Mouse (Mus musculus) forebrain, embryonic 11.5 days (tissue): Measurements from ENCODE around the gene Rps28. TPM values are rescaled to one million over a fixed set of nuclear protein-coding genes. Genes with fewer than 3 reads are reported as not detected.

ENCODE experiments used
- ATAC-seq: fragments of 200-750 bp; cut with Nextera tagmentation; replicated peaks from 2 replicates; pipeline ENCODE4 v1.8.0; 2017; ENCODE audit warnings: moderate TSS enrichment; ENCODE audit not compliant: low FRiP score
- DNase-seq: peaks from one replicate; pipeline ENCODE4 v3.0.0-alpha.2; 2017; ENCODE audit warnings: low spot score
- H3K27ac ChIP-seq: fragments of 300-500 bp; sonication (generic); 2 replicates; pipeline ENCODE4 v1.5.1; 2014; ENCODE audit warnings: low read depth, low read length
- H3K27me3 ChIP-seq: fragments of 300-500 bp; sonication (generic); 2 replicates; pipeline ENCODE4 v1.6.1; 2014; ENCODE audit warnings: mild to moderate bottlenecking, low read length, mixed read lengths; ENCODE audit not compliant: control insufficient read depth, insufficient read depth
- H3K36me3 ChIP-seq: fragments of 300-500 bp; sonication (generic); 2 replicates; pipeline ENCODE4 v1.6.1; 2014; ENCODE audit warnings: mild to moderate bottlenecking, low read length, moderate library complexity, mixed read lengths; ENCODE audit not compliant: control insufficient read depth, insufficient read depth
- H3K4me1 ChIP-seq: fragments of 300-500 bp; sonication (generic); replicated peaks from 2 replicates; pipeline ENCODE4 v1.6.1; 2014; ENCODE audit warnings: low read length, mixed read lengths; ENCODE audit not compliant: control insufficient read depth, insufficient read depth
- H3K4me2 ChIP-seq: fragments of 300-500 bp; sonication (generic); 2 replicates; pipeline ENCODE4 v1.6.1; 2014; ENCODE audit warnings: low read depth, mild to moderate bottlenecking, low read length, moderate library complexity, mixed read lengths; ENCODE audit not compliant: severe bottlenecking
- H3K4me3 ChIP-seq: fragments of 300-500 bp; sonication (generic); 2 replicates; pipeline ENCODE4 v1.5.1; 2014; ENCODE audit warnings: low read depth, low read length
- H3K9ac ChIP-seq: fragments of 300-500 bp; sonication (generic); 2 replicates; pipeline ENCODE4 v1.6.1; 2014; ENCODE audit warnings: low read length
- H3K9me3 ChIP-seq: fragments of 300-500 bp; sonication (generic); 2 replicates; pipeline ENCODE4 v1.6.1; 2016; ENCODE audit warnings: low read length, mixed read lengths; ENCODE audit not compliant: control insufficient read depth
- WGBS: fragments of 180-500 bp; shearing (Covaris S2); extraction: QIAGEN DNeasy Blood & Tissue Kit; methylation state at CpG from one replicate; pipeline ENCODE4 v1.1.7; 2014; 5-methylcytosine and 5-hydroxymethylcytosine counted together
- polyA plus RNA-seq: library from polyadenylated mRNA; unstranded; fragments of >200 nt; fragmentation: Nextera tagmentation; extraction: Ambion mirVana; gene quantifications from 2 replicates; pipeline ENCODE4 v1.2.1, GENCODE M21; 2014

Rps28 gene
- polyA plus RNA-seq, 1 experiment from 2014 or later, result 759 TPM

- Histone ChIP-seq H3K4me2 (no peak overlapping the region), H3K36me3 (no peaks in the 10 kb centered on the region), H3K27me3 (no peaks in the 10 kb centered on the region), H3K9me3 (no peaks in the 10 kb centered on the region), H3K4me3 (no peak overlapping the region), H3K27ac (no peak overlapping the region), H3K9ac (no peak overlapping the region), H3K4me1 (no peaks in the 10 kb centered on the region)
- ATAC-seq (no peak), DNase-seq (no peak)
- 90% methylated on average over 6 of the region's 6 CpGs for WGBS
Observed at GRCm38 (mm10) chr17:33773871-33774572, 50.3 kb downstream of the Rps28 start.

GRCm38 (mm10) chr17:33773426-33773825 is 50.9 kb downstream of the Rps28 start:
- H3K36me3 ChIP-seq, result no peaks in the 10 kb centered on the region
- no peaks in the 10 kb centered on the region for H3K9me3 ChIP-seq
- H3K27me3 ChIP-seq, result no peaks in the 10 kb centered on the region
- DNase-seq (no peak), ATAC-seq (no peak)
- no peak overlapping the region for H3K27ac ChIP-seq
- H3K4me3 ChIP-seq, result no peak overlapping the region
- no peak overlapping the region for H3K4me2 ChIP-seq
- H3K9ac ChIP-seq, result no peak overlapping the region
- no peaks in the 10 kb centered on the region for H3K4me1 ChIP-seq
- 84% methylated on average over 6 of the region's 6 CpGs for WGBS

GRCm38 (mm10) chr17:33771617-33772016 is 52.7 kb downstream of the Rps28 start:
- Histone ChIP-seq H3K27ac (no peak overlapping the region), H3K9me3 (no peaks in the 10 kb centered on the region), H3K36me3 (no peaks in the 10 kb centered on the region), H3K4me1 (no peaks in the 10 kb centered on the region), H3K27me3 (no peaks in the 10 kb centered on the region), H3K4me3 (no peak overlapping the region), H3K9ac (no peak overlapping the region), H3K4me2 (no peak overlapping the region)
- ATAC-seq, result no peak
- DNase-seq, result no peak
- WGBS, result 91% methylated on average over 4 of the region's 4 CpGs

Other genes starting within 250 kb of the Rps28 start
- 71.8 and 85.4 TPM in 2 replicates for gene Zfp414, start 195.5 kb downstream of the Rps28 start, polyA plus RNA-seq
- 0.61 and 1.2 TPM in 2 replicates for gene Pram1, start 186.5 kb downstream of the Rps28 start, polyA plus RNA-seq
- 574 and 590 TPM in 2 replicates for gene Hnrnpm, start 137.7 kb downstream of the Rps28 start, polyA plus RNA-seq
- 39.3 and 40.1 TPM in 2 replicates for gene March2, start 105.9 kb downstream of the Rps28 start, polyA plus RNA-seq
- gene Rab11b, start 64.0 kb downstream of the Rps28 start, polyA plus RNA-seq, result 330 and 338 TPM in 2 replicates
- gene Angptl4, start 42.7 kb downstream of the Rps28 start, polyA plus RNA-seq, result 16.6 and 20.9 TPM in 2 replicates
- gene Kank3, start 14.0 kb downstream of the Rps28 start, polyA plus RNA-seq, result 30.4 and 31.1 TPM in 2 replicates
- 374 and 400 TPM in 2 replicates for gene Ndufa7, start within 50 bp of the Rps28 start, polyA plus RNA-seq
- gene Cd320, start 18.5 kb upstream of the Rps28 start, polyA plus RNA-seq, result 62.9 and 74.6 TPM in 2 replicates
- gene Gm7029, start 49.3 kb upstream of the Rps28 start, polyA plus RNA-seq, result not detected in 2 replicates
- gene Kifc1, start 66.1 kb upstream of the Rps28 start, polyA plus RNA-seq, result 16.0 and 20.4 TPM in 2 replicates
- gene Platr17, start 80.6 kb upstream of the Rps28 start, polyA plus RNA-seq, result 0.24 TPM in 1 of 2 replicates, not detected in the other
- gene Daxx, start 84.9 kb upstream of the Rps28 start, polyA plus RNA-seq, result 68.2 and 73.8 TPM in 2 replicates
- gene Tapbp, start 91.3 kb upstream of the Rps28 start, polyA plus RNA-seq, result 13.9 and 15.5 TPM in 2 replicates
- 13.0 and 14.9 TPM in 2 replicates for gene Zbtb22, start 91.3 kb upstream of the Rps28 start, polyA plus RNA-seq
- 48.0 and 51.5 TPM in 2 replicates for gene Rgl2, start 105.0 kb upstream of the Rps28 start, polyA plus RNA-seq
- gene Pfdn6, start 115.8 kb upstream of the Rps28 start, polyA plus RNA-seq, result 202 and 214 TPM in 2 replicates
- 42.6 and 47.2 TPM in 2 replicates for gene Wdr46, start 116.1 kb upstream of the Rps28 start, polyA plus RNA-seq
- 4.0 and 4.3 TPM in 2 replicates for gene B3galt4, start 126.9 kb upstream of the Rps28 start, polyA plus RNA-seq
- gene Vps52, start 131.2 kb upstream of the Rps28 start, polyA plus RNA-seq, result 44.0 and 46.8 TPM in 2 replicates
- 1,265 and 1,326 TPM in 2 replicates for gene Rps18, start 131.4 kb upstream of the Rps28 start, polyA plus RNA-seq
- gene H2-K1, start 175.8 kb upstream of the Rps28 start, polyA plus RNA-seq, result 35.7 and 40.1 TPM in 2 replicates
- 7.5 and 8.3 TPM in 2 replicates for gene Ring1, start 200.1 kb upstream of the Rps28 start, polyA plus RNA-seq
- 81.7 and 101 TPM in 2 replicates for gene H2-Ke6, start 203.5 kb upstream of the Rps28 start, polyA plus RNA-seq
- 99.6 and 104 TPM in 2 replicates for gene Slc39a7, start 207.1 kb upstream of the Rps28 start, polyA plus RNA-seq
- gene Rxrb, start 207.2 kb upstream of the Rps28 start, polyA plus RNA-seq, result 32.8 and 40.3 TPM in 2 replicates
- 1.3 and 1.7 TPM in 2 replicates for gene Col11a2, start 214.9 kb upstream of the Rps28 start, polyA plus RNA-seq